ENCODE assay signal across 11 mouse cellular contexts in the genomic region with DNA sequence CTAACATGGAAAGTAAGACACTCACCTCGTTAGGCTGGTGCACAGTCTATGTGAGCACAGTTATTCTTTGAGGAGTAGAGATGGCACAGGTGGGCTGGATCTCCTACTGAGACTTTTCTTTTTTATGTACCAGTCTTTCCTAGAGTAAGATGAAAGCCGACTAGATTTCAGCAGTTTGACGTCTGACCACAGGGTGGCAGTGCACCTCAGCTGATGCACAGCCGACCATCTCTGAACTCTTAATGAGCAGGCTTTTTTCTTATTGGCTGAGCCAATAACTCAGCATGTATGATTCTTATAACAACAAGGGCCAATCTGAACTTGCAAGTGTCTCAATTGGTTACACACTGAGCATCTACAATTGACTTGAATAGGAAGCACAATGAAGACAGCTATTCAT.
DNase-seq lines count a peak whose midpoint lies in the region; ATAC-seq and TF ChIP-seq lines count a peak whose summit lies in the region.
"Had no signal": no experiment of that assay in that cellular context is flagged by ENCODE, and none has a peak within 500 bp of the region (broad histone marks: within the 10 kb centered on the region; RNA-seq: fewer than 3 reads in every experiment).

No protein-coding gene starts in this region.

- no peaks in the 10 kb centered on the region for H3K4me1 ChIP-seq in forebrain, embryonic 11.5 days (replicated peaks; ENCODE audit: control insufficient read depth, insufficient read depth, low read length)
- no peaks in the 10 kb centered on the region for H3K4me1 ChIP-seq in forebrain, embryonic 15.5 days
- H3K4me1 ChIP-seq in midbrain, postnatal 0 days (ENCODE audit: insufficient read depth, low read length) = no peaks in the 10 kb centered on the region
- no peaks in the 10 kb centered on the region for H3K4me1 ChIP-seq in midbrain, embryonic 11.5 days (ENCODE audit: control insufficient read depth, insufficient read depth, low read length)
- H3K4me1 ChIP-seq: forebrain, embryonic 13.5 days had no signal

- no peaks in the 10 kb centered on the region for H3K36me3 ChIP-seq in forebrain, embryonic 11.5 days (ENCODE audit: control insufficient read depth, insufficient read depth, low read length)
- no peaks in the 10 kb centered on the region for H3K36me3 ChIP-seq in forebrain, embryonic 15.5 days
- no peaks in the 10 kb centered on the region for H3K36me3 ChIP-seq in midbrain, postnatal 0 days (ENCODE audit: insufficient read depth, low read length)
- no peaks in the 10 kb centered on the region for H3K36me3 ChIP-seq in midbrain, embryonic 11.5 days (ENCODE audit: control insufficient read depth, insufficient read depth, low read length)

- DNase-seq in forebrain, embryonic 11.5 days (ENCODE audit: low spot score) = no peak
- no peak for DNase-seq in midbrain, postnatal 0 days (ENCODE audit: low spot score)
- no peak for DNase-seq in midbrain, embryonic 11.5 days (ENCODE audit: low spot score, missing footprints)
- DNase-seq in brain, adult 2 months (ENCODE audit: low read depth, low spot score) = peak; percentile 9
- DNase-seq in thymus, postnatal 25 days = peak; percentile 64
- DNase-seq in urinary bladder, adult 2 months (ENCODE audit: low spot score) = no peak
- DNase-seq in urinary bladder, postnatal 14 days (ENCODE audit: low spot score) = no peak
- DNase-seq: cerebellum, adult 18-20 months; lung, postnatal 14 days had no signal

- no peak overlapping the region for H3K4me3 ChIP-seq in forebrain, embryonic 11.5 days (ENCODE audit: low read depth, low read length)
- no peak overlapping the region for H3K4me3 ChIP-seq in forebrain, embryonic 15.5 days
- H3K4me3 ChIP-seq in midbrain, postnatal 0 days (ENCODE audit: low read depth, low read length) = no peak overlapping the region
- no peak overlapping the region for H3K4me3 ChIP-seq in midbrain, embryonic 11.5 days (ENCODE audit: low read depth, low read length)
- H3K4me3 ChIP-seq: forebrain, embryonic 13.5 days had no signal

- WGBS in forebrain, embryonic 11.5 days = 33% methylated on average over 4 of the region's 4 CpGs
- WGBS in forebrain, embryonic 15.5 days = 38% methylated on average over 4 of the region's 4 CpGs
- WGBS in midbrain, postnatal 0 days = 41% methylated on average over 4 of the region's 4 CpGs
- 36% methylated on average over 4 of the region's 4 CpGs for WGBS in midbrain, embryonic 11.5 days

- TF ChIP-seq CTCF in midbrain, postnatal 0 days (IDR thresholded peaks at IDR 0.05) = peak; percentile 23; the same call in 1 of the 2 replicates

- H3K27me3 ChIP-seq in forebrain, embryonic 11.5 days (ENCODE audit: control insufficient read depth, insufficient read depth, low read length) = no peaks in the 10 kb centered on the region
- H3K27me3 ChIP-seq in forebrain, embryonic 15.5 days = no peaks in the 10 kb centered on the region
- no peaks in the 10 kb centered on the region for H3K27me3 ChIP-seq in midbrain, postnatal 0 days (ENCODE audit: insufficient read depth, low read length)
- no peaks in the 10 kb centered on the region for H3K27me3 ChIP-seq in midbrain, embryonic 11.5 days (ENCODE audit: control insufficient read depth, insufficient read depth, low read length)
- H3K27me3 ChIP-seq: forebrain, embryonic 13.5 days had no signal

- H3K9ac ChIP-seq in forebrain, embryonic 11.5 days (ENCODE audit: low read length) = no peak overlapping the region
- H3K9ac ChIP-seq in forebrain, embryonic 15.5 days (replicated peaks) = no peak overlapping the region
- no peak overlapping the region for H3K9ac ChIP-seq in midbrain, postnatal 0 days (replicated peaks; ENCODE audit: low read length, poor library complexity, severe bottlenecking)
- no peak overlapping the region for H3K9ac ChIP-seq in midbrain, embryonic 11.5 days (ENCODE audit: low read length)
- H3K9ac ChIP-seq: forebrain, embryonic 13.5 days had no signal

- H3K9me3 ChIP-seq in forebrain, embryonic 11.5 days (ENCODE audit: control insufficient read depth, low read length) = no peaks in the 10 kb centered on the region; the same call in 1 of the 2 replicates
- H3K9me3 ChIP-seq in forebrain, embryonic 15.5 days = no peaks in the 10 kb centered on the region
- 0 out of 2 replicates have a peak, but pooled peaks cover 5% of the 10 kb centered on the region for H3K9me3 ChIP-seq in midbrain, postnatal 0 days (ENCODE audit: low read length)
- no peaks in the 10 kb centered on the region; the same call in 1 of the 2 replicates for H3K9me3 ChIP-seq in midbrain, embryonic 11.5 days (ENCODE audit: control insufficient read depth, low read length)

- ATAC-seq in forebrain, embryonic 11.5 days (replicated peaks; ENCODE audit: low FRiP score) = peak; percentile 15; the same call in 1 of the 2 replicates
- ATAC-seq in forebrain, embryonic 15.5 days (replicated peaks) = no peak
- ATAC-seq in midbrain, postnatal 0 days (ENCODE audit: low FRiP score) = no peak
- ATAC-seq in midbrain, embryonic 11.5 days (ENCODE audit: low FRiP score) = no peak
- ATAC-seq: forebrain, embryonic 13.5 days had no signal

- no peak overlapping the region for H3K27ac ChIP-seq in forebrain, embryonic 11.5 days (ENCODE audit: low read depth, low read length)
- H3K27ac ChIP-seq in forebrain, embryonic 15.5 days (replicated peaks) = no peak overlapping the region
- no peak overlapping the region for H3K27ac ChIP-seq in midbrain, postnatal 0 days (ENCODE audit: low read depth, low read length)
- H3K27ac ChIP-seq in midbrain, embryonic 11.5 days (ENCODE audit: low read depth, low read length) = no peak overlapping the region
- H3K27ac ChIP-seq: forebrain, embryonic 13.5 days had no signal

- H3K4me2 ChIP-seq in forebrain, embryonic 11.5 days (ENCODE audit: low read depth, low read length, severe bottlenecking) = no peak overlapping the region
- H3K4me2 ChIP-seq in forebrain, embryonic 15.5 days (replicated peaks) = no peak overlapping the region
- no peak overlapping the region for H3K4me2 ChIP-seq in midbrain, postnatal 0 days (ENCODE audit: low read depth, low read length, poor library complexity, severe bottlenecking)
- H3K4me2 ChIP-seq in midbrain, embryonic 11.5 days = no peak overlapping the region
- H3K4me2 ChIP-seq: forebrain, embryonic 13.5 days had no signal

Comparison
In these comparisons a context has a peak if more than half of its experiments do, and no peak if none do; other contexts are left out.
1. DNase-seq: peak in brain, adult 2 months (single experiment) and thymus, postnatal 25 days (single experiment); none in forebrain, embryonic 11.5 days (single experiment), midbrain, postnatal 0 days (single experiment), midbrain, embryonic 11.5 days (single experiment), urinary bladder, adult 2 months (single experiment) and urinary bladder, postnatal 14 days (single experiment).